ENCODE assay signal across 10 mouse cellular contexts in the genomic region with DNA sequence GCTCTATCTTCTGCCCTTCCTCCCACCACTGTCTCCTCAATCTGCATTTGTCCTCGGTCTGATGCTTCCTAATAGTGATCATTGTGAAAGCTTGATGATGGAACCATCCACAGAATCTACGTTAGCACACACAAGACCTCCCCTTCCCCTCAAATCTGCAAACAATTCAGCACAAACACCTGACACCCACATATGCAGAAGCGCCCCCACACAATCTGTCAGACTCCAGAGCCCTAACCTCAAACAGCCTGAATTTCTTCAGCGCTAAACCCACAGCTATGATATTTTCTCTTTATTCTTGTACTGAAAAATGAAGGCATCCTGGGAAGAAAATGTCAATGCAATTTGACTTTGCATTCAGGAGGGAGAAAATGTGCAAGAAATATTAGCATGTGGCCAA.
DNase-seq lines count a peak whose midpoint lies in the region; ATAC-seq and TF ChIP-seq lines count a peak whose summit lies in the region.
"Had no signal": no experiment of that assay in that cellular context is flagged by ENCODE, and none has a peak within 500 bp of the region (broad histone marks: within the 10 kb centered on the region; RNA-seq: fewer than 3 reads in every experiment).

No protein-coding gene starts in this region.

- H3K36me3 ChIP-seq in midbrain, embryonic 16.5 days (ENCODE audit: control insufficient read depth, insufficient read depth, low read length), result no peaks in the 10 kb centered on the region

- intact Hi-C loops in left cerebral cortex, postnatal 4 days (cut with DNase I), result loop anchor here (2.0 kb wide), 1 partner anchor 19 kb away; no protein-coding TSS in a partner anchor

- peak overlapping the region; percentile 69; the same call in 1 of the 2 replicates for H3K27ac ChIP-seq in cerebellum, adult 2 months (ENCODE audit: insufficient read depth, low read length)
- H3K27ac ChIP-seq in midbrain, embryonic 16.5 days (ENCODE audit: low read length), result 0 out of 2 replicates have a peak overlapping the region, but pooled peaks have one; percentile 4
- H3K27ac ChIP-seq: liver, embryonic 14.5 days had no signal

- TF ChIP-seq CTCF in cerebellum, adult 2 months (IDR thresholded peaks at IDR 0.05; ENCODE audit: borderline replicate concordance, insufficient read depth, low read depth, low read length), result no peak

- H3K4me2 ChIP-seq in midbrain, embryonic 16.5 days (ENCODE audit: low read length), result no peak overlapping the region

- H3K27me3 ChIP-seq in cerebellum, adult 2 months (ENCODE audit: control insufficient read depth, insufficient read depth, low read length), result no peaks in the 10 kb centered on the region
- H3K27me3 ChIP-seq in midbrain, embryonic 16.5 days (ENCODE audit: control insufficient read depth, insufficient read depth, low read depth, low read length), result no peaks in the 10 kb centered on the region

- no peak for DNase-seq in cerebellum, adult 2 months
- DNase-seq in cerebellum, postnatal 14 days, result no peak
- peak; percentile 65 to 77 for DNase-seq in left cerebral cortex, adult 18-20 months (ENCODE audit: low spot score in 2 of 2)
- no peak for DNase-seq in left cerebral cortex, postnatal 4 days
- peak; percentile 69 for DNase-seq in layer of hippocampus, adult 9-11 months
- no peak for DNase-seq in cerebellum, adult 11 months
- no peak for DNase-seq in retina, postnatal 1 day
- DNase-seq: adrenal gland, postnatal 10 days had no signal

- TF ChIP-seq POLR2A in cerebellum, adult 2 months (IDR thresholded peaks at IDR 0.05; ENCODE audit: borderline replicate concordance, insufficient read depth, low read length), result no peak

- no peaks in the 10 kb centered on the region for H3K9me3 ChIP-seq in midbrain, embryonic 16.5 days (replicated peaks; ENCODE audit: control insufficient read depth, low read length, poor library complexity, severe bottlenecking)

- WGBS in cerebellum, adult 2 months, result 71% methylated on average over 4 of the region's 4 CpGs
- 68% methylated on average over 4 of the region's 4 CpGs for WGBS in midbrain, embryonic 16.5 days

- ATAC-seq in midbrain, embryonic 16.5 days, result no peak

- no peak overlapping the region for H3K4me3 ChIP-seq in cerebellum, adult 2 months (replicated peaks; ENCODE audit: insufficient read depth, low read depth, low read length)
- no peak overlapping the region for H3K4me3 ChIP-seq in midbrain, embryonic 16.5 days (ENCODE audit: low read depth, low read length)

- no peak overlapping the region for H3K9ac ChIP-seq in midbrain, embryonic 16.5 days (ENCODE audit: low read depth, low read length)
- H3K9ac ChIP-seq: liver, embryonic 14.5 days had no signal

- H3K4me1 ChIP-seq in cerebellum, adult 2 months (ENCODE audit: control insufficient read depth, insufficient read depth, low read length), result peaks cover 17% of the 10 kb centered on the region
- H3K4me1 ChIP-seq in midbrain, embryonic 16.5 days (ENCODE audit: control insufficient read depth, insufficient read depth, low read length), result peaks cover 31% of the 10 kb centered on the region

Comparison
In these comparisons a context has a peak if more than half of its experiments do, and no peak if none do; other contexts are left out.
1. DNase-seq: peak in left cerebral cortex, adult 18-20 months (2 of 2) and layer of hippocampus, adult 9-11 months (single experiment); none in cerebellum, adult 2 months (0 of 2), cerebellum, postnatal 14 days (0 of 2), left cerebral cortex, postnatal 4 days (single experiment), cerebellum, adult 11 months (single experiment) and retina, postnatal 1 day (single experiment).